Mouse (Mus musculus) C2C12 (cell line): ENCODE measurements around the gene Foxred2. TPM values are rescaled to one million over a fixed set of nuclear protein-coding genes. Genes with fewer than 3 reads are reported as not detected.

Experiments
- H3K27me3 ChIP-seq: one replicate; pipeline ENCODE4 v1.6.1; 2011; ENCODE audit not compliant: control insufficient read depth, insufficient read depth, insufficient read length
- H3K36me3 ChIP-seq: one replicate; pipeline ENCODE4 v1.6.1; 2011; ENCODE audit not compliant: control insufficient read depth, insufficient read depth
- H3K4me3 ChIP-seq: one replicate; pipeline ENCODE4 v1.5.1; 2011; ENCODE audit warnings: mild to moderate bottlenecking, control low read depth; ENCODE audit not compliant: poor library complexity, insufficient read depth, severe bottlenecking
- H3K79me2 ChIP-seq: one replicate; pipeline ENCODE4 v1.6.1; 2011; ENCODE audit not compliant: control insufficient read depth, insufficient read depth
- H3K79me3 ChIP-seq: one replicate; pipeline ENCODE4 v1.6.1; 2011; ENCODE audit warnings: low read depth, control low read depth
- H3ac ChIP-seq: one replicate; pipeline ENCODE3; 2011; ENCODE audit warnings: low read depth; ENCODE audit not compliant: control insufficient read depth, insufficient read length
- CEBPB ChIP-seq: IDR thresholded peaks from one replicate; pipeline ENCODE4 v1.6.1; 2011; ENCODE audit warnings: low read depth, mild to moderate bottlenecking, control low read depth, moderate library complexity
- CTCF ChIP-seq: IDR thresholded peaks from one replicate; pipeline ENCODE4 v1.5.1; 2011; ENCODE audit not compliant: control insufficient read depth, insufficient read depth, insufficient read length
- FOSL1 ChIP-seq: IDR thresholded peaks from one replicate; pipeline ENCODE4 v1.8.0; 2011; ENCODE audit warnings: mild to moderate bottlenecking, low read length; ENCODE audit not compliant: poor library complexity, insufficient read depth, severe bottlenecking
- MAX ChIP-seq: IDR thresholded peaks from one replicate; pipeline ENCODE4 v1.6.1; 2011; ENCODE audit warnings: mild to moderate bottlenecking, control low read depth
- MYOD1 ChIP-seq: IDR thresholded peaks from one replicate; pipeline ENCODE4 v1.6.1; 2011; ENCODE audit warnings: low read depth; ENCODE audit not compliant: control insufficient read depth, insufficient read length
- MYOG ChIP-seq: IDR thresholded peaks from one replicate; pipeline ENCODE4 v1.6.1; 2011; ENCODE audit not compliant: control insufficient read depth, insufficient read length; ENCODE audit errors: extremely low read depth
- USF1 ChIP-seq: IDR thresholded peaks from one replicate; pipeline ENCODE4 v1.6.1; 2011; ENCODE audit warnings: low read depth, mild to moderate bottlenecking, control low read depth, moderate library complexity
- polyA plus RNA-seq: library from polyadenylated mRNA; unstranded; fragments of >200 nt; fragmentation: generic; extraction: Trizol; gene quantifications from one replicate; pipeline ENCODE4 v1.2.1, GENCODE M21; 2012; ENCODE audit warnings: missing spikeins

Gene Foxred2
- polyA plus RNA-seq, 1 experiment, result 7.3 TPM

DNA sequence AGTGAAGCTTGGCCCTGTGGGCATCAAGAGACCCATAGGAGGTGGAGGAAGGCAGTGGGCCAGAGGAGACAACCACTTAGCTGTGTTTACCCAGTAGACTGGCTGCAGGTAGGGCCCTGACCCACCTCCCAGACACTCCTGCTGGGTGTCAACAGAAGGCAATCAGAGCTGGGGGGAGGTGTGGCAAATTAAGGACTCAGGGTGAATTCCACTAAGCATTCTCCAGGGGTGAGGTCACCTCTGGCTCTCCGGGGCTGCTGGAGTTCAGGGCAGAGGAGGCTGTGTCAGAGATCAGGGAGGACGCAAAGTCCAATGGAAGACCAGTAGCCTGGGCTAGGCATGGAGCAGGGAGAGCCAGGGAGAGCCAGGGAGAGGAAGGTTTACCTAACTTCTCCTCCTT is 45.5 kb downstream of the Foxred2 start:
- peaks cover under 1% of the 10 kb centered on the region for H3K79me3 ChIP-seq
- H3K27me3 ChIP-seq, result no peaks in the 10 kb centered on the region
- no peak overlapping the region for H3K4me3 ChIP-seq
- peaks cover 29% of the 10 kb centered on the region for H3K36me3 ChIP-seq
- TF ChIP-seq FOSL1, result peak; percentile 17
- no peak for TF ChIP-seq CEBPB
- peak; percentile 66 for TF ChIP-seq MAX
- no peak for TF ChIP-seq CTCF
- H3ac ChIP-seq, result no peak overlapping the region
- H3K79me2 ChIP-seq, result peaks cover 17% of the 10 kb centered on the region

DNA sequence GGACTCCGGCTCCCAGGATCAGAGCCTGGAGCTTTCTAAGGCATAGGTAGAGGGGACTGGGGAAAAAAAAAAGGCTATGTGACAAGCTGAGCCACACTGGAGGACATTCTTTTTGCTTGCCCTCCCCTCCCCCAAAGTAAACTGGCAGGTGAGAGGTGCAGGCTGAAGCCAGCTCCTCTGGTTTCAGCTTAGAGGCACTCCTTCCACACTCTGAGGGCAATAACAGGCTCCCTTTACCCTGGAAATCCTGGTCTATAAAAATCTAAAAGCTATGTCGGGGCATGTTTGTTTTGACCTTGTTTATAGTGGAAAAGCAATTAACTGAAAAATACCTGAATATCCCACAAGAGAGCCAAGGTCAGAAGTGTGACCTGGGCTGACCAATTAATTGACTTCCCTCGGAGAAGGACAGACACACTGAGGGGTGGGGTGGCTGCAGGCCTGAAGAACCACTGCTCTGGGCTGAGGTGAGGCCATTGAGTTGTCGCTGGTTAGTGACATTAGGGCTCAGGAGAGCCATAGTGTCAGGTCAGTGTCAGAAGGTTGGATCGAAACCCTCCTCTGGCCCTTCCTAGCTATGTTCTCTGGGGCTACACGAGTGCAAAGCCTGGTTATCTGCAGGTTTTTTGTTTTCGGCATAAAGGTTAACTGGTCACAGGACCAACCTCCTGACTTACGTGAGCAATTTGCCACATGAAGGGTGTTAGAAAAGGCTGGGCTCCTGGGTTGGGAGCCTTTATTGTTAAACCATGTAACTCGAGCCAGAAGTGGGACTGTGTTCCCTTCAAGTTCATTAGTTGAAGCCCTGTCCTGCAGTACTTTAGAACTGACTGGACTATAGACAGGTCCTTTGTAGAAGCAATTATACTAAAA is 48.6 kb downstream of the Foxred2 start:
- Histone ChIP-seq H3K36me3 (no peaks in the 10 kb centered on the region), H3K27me3 (no peaks in the 10 kb centered on the region), H3K79me3 (no peaks in the 10 kb centered on the region), H3K4me3 (no peak overlapping the region), H3K79me2 (peaks cover 8% of the 10 kb centered on the region), H3ac (no peak overlapping the region)
- TF ChIP-seq CTCF, result no peak
- TF ChIP-seq MYOG, result no peak
- no peak for TF ChIP-seq MAX
- no peak for TF ChIP-seq USF1
- TF ChIP-seq CEBPB, result no peak
- no peak for TF ChIP-seq FOSL1
- no peak for TF ChIP-seq MYOD1

DNA sequence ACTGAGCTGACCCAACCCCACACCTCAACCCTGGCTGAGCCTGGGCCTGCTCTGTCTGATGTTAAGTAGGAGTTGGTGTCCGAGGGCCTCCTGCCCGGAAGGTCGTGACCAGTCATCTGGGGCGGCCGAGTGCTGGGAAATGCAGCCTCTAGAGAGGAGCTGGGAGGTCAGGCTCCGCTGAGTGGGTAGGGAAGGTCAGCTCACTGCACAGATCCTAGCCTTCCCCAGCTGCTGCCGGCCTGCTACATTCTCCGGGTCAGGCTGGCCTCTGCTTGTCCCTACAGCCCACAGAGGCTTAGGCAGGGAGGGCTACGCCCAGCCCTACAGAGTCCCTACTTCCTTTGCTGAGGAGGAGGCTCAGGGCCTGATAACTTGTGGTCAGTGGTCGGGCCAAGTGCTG is 50.0 kb downstream of the Foxred2 start:
- Histone ChIP-seq H3K27me3 (no peaks in the 10 kb centered on the region), H3K4me3 (no peak overlapping the region)

GRCm38 (mm10) chr15:77906081-77906480 is 50.4 kb downstream of the Foxred2 start:
- Histone ChIP-seq H3K27me3 (no peaks in the 10 kb centered on the region), H3ac (no peak overlapping the region), H3K36me3 (no peaks in the 10 kb centered on the region), H3K79me2 (no peaks in the 10 kb centered on the region), H3K4me3 (no peak overlapping the region), H3K79me3 (no peaks in the 10 kb centered on the region)
- TF ChIP-seq CTCF, result no peak
- no peak for TF ChIP-seq MYOG
- TF ChIP-seq FOSL1, result no peak
- no peak for TF ChIP-seq USF1
- TF ChIP-seq CEBPB, result no peak
- no peak for TF ChIP-seq MAX
- no peak for TF ChIP-seq MYOD1

More for the DNA sequence above, 50.0 kb downstream of the Foxred2 start:
- Histone ChIP-seq H3K79me3 (no peaks in the 10 kb centered on the region), H3K79me2 (no peaks in the 10 kb centered on the region), H3K36me3 (no peaks in the 10 kb centered on the region), H3ac (no peak overlapping the region)
- no peak for TF ChIP-seq CEBPB
- TF ChIP-seq MAX, result no peak
- no peak for TF ChIP-seq CTCF
- no peak for TF ChIP-seq MYOG
- TF ChIP-seq FOSL1, result no peak
- no peak for TF ChIP-seq USF1
- TF ChIP-seq MYOD1, result no peak

DNA sequence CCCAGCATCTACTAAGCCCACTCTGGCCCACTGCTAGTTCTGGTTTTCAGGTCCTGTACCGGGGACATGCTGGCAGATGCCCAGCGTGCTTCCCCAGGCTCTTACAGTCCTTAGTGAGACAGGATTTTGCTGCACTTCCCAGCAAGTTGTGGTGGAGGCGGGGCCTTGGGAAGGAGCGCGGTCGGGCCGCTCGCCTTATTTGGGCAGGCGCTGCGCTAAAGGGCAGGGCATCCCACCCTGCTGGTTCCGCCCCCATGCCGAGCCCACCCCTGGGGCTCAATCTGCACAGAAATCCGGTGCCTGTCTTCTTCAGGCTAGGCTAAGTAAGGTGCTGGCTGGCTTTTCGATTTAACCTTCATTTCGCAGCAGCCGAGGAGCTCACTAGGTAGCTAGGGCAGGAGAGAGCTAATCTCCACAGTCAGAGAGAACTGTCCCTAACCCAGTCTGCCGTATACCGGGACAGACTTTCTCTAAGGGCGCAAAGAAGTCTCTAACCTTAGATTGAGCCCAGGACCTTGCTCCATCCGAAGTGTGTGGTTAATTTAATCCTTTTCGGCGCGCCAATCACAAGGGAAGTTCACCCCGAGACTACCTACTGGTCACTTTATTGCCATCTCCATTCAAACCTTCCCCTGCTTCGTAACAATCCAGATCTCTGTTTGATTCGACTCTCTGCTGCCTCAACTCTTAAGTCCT is 51.1 kb downstream of the Foxred2 start:
- no peaks in the 10 kb centered on the region for H3K36me3 ChIP-seq
- H3K79me3 ChIP-seq, result no peaks in the 10 kb centered on the region
- no peaks in the 10 kb centered on the region for H3K79me2 ChIP-seq
- no peaks in the 10 kb centered on the region for H3K27me3 ChIP-seq
- TF ChIP-seq MAX (peak; percentile 13), MYOG (no peak)
- no peak overlapping the region for H3K4me3 ChIP-seq
- H3ac ChIP-seq, result peak overlapping the region; percentile 52
